Mouse (Mus musculus) neural tube, embryonic 14.5 days (tissue): Measurements from ENCODE around the gene Usp33. TPM values are rescaled to one million over a fixed set of nuclear protein-coding genes. Genes with fewer than 3 reads are reported as not detected.

Experiments used
- ATAC-seq: fragments of 200-750 bp; cut with Nextera tagmentation; 2 replicates; pipeline ENCODE4 v1.8.0; 2017; ENCODE audit warnings: low read depth, mild to moderate bottlenecking, moderate TSS enrichment, moderate library complexity
- H3K27ac ChIP-seq: fragments of 300-500 bp; sonication (generic); 2 replicates; pipeline ENCODE4 v1.5.1; 2014; ENCODE audit warnings: low read depth, mild to moderate bottlenecking, control low read depth, low read length, moderate library complexity, mixed read lengths
- H3K27me3 ChIP-seq: fragments of 300-500 bp; sonication (generic); 2 replicates; pipeline ENCODE4 v1.6.1; 2014; ENCODE audit warnings: low read length; ENCODE audit not compliant: control insufficient read depth, insufficient read depth
- H3K36me3 ChIP-seq: fragments of 300-500 bp; sonication (generic); 2 replicates; pipeline ENCODE4 v1.6.1; 2014; ENCODE audit warnings: low read length, mixed read lengths; ENCODE audit not compliant: control insufficient read depth, insufficient read depth
- H3K4me1 ChIP-seq: fragments of 300-500 bp; sonication (generic); 2 replicates; pipeline ENCODE4 v1.6.1; 2014; ENCODE audit warnings: low read length; ENCODE audit not compliant: control insufficient read depth, insufficient read depth
- H3K4me2 ChIP-seq: fragments of 300-500 bp; sonication (generic); 2 replicates; pipeline ENCODE4 v1.6.1; 2014; ENCODE audit warnings: mild to moderate bottlenecking, low read depth, low read length, control low read depth
- H3K4me3 ChIP-seq: fragments of 300-500 bp; sonication (generic); 2 replicates; pipeline ENCODE4 v1.5.1; 2014; ENCODE audit warnings: low read depth, low read length, control low read depth, mixed read lengths
- H3K9ac ChIP-seq: fragments of 300-500 bp; sonication (generic); replicated peaks from 2 replicates; pipeline ENCODE4 v1.6.1; 2014; ENCODE audit warnings: low read depth, mild to moderate bottlenecking, control low read depth, low read length, mixed read lengths
- H3K9me3 ChIP-seq: fragments of 300-500 bp; sonication (generic); 2 replicates; pipeline ENCODE4 v1.6.1; 2016; ENCODE audit warnings: low read length; ENCODE audit not compliant: control insufficient read depth
- WGBS: fragments of 180-500 bp; shearing (Covaris S2); extraction: QIAGEN DNeasy Blood & Tissue Kit; methylation state at CpG from one replicate; pipeline ENCODE4 v1.1.7; 2014; 5-methylcytosine and 5-hydroxymethylcytosine counted together
- polyA plus RNA-seq: library from polyadenylated mRNA; unstranded; fragments of >200 nt; fragmentation: Nextera tagmentation; extraction: Ambion mirVana; gene quantifications from 2 replicates; pipeline ENCODE4 v1.2.1, GENCODE M21; 2014

The Usp33 gene
- polyA plus RNA-seq, 1 experiment from 2014 or later, result 126 TPM

DNA sequence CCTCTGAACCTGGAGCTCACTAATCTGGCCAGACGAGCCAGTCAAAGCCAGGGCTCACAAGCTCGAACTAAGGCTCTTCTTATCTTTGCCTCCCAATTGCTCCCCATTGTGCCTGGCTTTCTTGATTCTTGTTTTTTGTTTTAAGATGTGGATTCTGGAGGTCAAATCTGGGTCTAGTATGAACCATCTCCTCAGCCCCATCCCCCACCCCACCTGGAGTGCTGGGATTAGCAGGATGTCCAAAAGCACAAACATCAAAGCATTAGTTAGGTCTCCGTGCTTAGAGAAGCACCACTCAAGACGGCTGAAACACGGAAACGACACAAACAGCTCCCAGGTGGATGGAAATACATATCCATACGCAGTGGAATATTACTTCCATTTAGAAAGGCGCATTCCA lies 10.2 kb upstream of the Usp33 start:
- H3K9me3 ChIP-seq, result no peaks in the 10 kb centered on the region
- no peak overlapping the region for H3K9ac ChIP-seq
- 88% methylated on average over 8 of the region's 8 CpGs for WGBS
- peaks cover 19% of the 10 kb centered on the region for H3K36me3 ChIP-seq
- no peak overlapping the region for H3K4me3 ChIP-seq
- H3K27ac ChIP-seq, result no peak overlapping the region
- no peak for ATAC-seq
- H3K27me3 ChIP-seq, result no peaks in the 10 kb centered on the region
- H3K4me2 ChIP-seq, result no peak overlapping the region
- no peaks in the 10 kb centered on the region for H3K4me1 ChIP-seq

- Histone ChIP-seq H3K9me3 (no peaks in the 10 kb centered on the region), H3K36me3 (peaks cover 6% of the 10 kb centered on the region; the same call in 1 of the 2 replicates), H3K4me2 (peak within 1 kb of the TSS; percentile 52), H3K27ac (peak within 1 kb of the TSS; percentile 72), H3K27me3 (no peaks in the 10 kb centered on the region), H3K4me3 (peak within 1 kb of the TSS; percentile 85), H3K9ac (peak within 1 kb of the TSS; percentile 60), H3K4me1 (no peaks in the 10 kb centered on the region)
- ATAC-seq, result peak; percentile 97
- 3% methylated on average over 49 of the region's 54 CpGs for WGBS
Observed at GRCm38 (mm10) chr3:152339862-152340557, 6.3 kb upstream of the Usp33 start, which contains the start of gene Miga1. Miga1 (minus strand) TSS chr3:152340407.

- ATAC-seq, result no peak
- Histone ChIP-seq H3K4me1 (peaks cover 4% of the 10 kb centered on the region), H3K4me2 (no peak overlapping the region), H3K27ac (no peak overlapping the region), H3K4me3 (no peak overlapping the region), H3K9me3 (no peaks in the 10 kb centered on the region), H3K9ac (no peak overlapping the region), H3K36me3 (no peaks in the 10 kb centered on the region), H3K27me3 (no peaks in the 10 kb centered on the region)
- 91% methylated on average over 15 of the region's 15 CpGs for WGBS
Observed at GRCm38 (mm10) chr3:152342961-152343517, 3.2 kb upstream of the Usp33 start.

- Histone ChIP-seq H3K9ac (peak overlapping the region; percentile 93), H3K4me2 (peak overlapping the region; percentile 63), H3K4me1 (peaks cover 11% of the 10 kb centered on the region), H3K36me3 (no peaks in the 10 kb centered on the region), H3K27me3 (no peaks in the 10 kb centered on the region), H3K9me3 (no peaks in the 10 kb centered on the region), H3K4me3 (peak overlapping the region; percentile 77), H3K27ac (peak overlapping the region; percentile 78)
- under 1% methylated on average over 48 of the region's 54 CpGs for WGBS
- peak; percentile 61 for ATAC-seq
Observed at GRCm38 (mm10) chr3:152346633-152347141, 409 bp downstream of the Usp33 start.

- 47% methylated on average over 3 of the region's 3 CpGs for WGBS
- Histone ChIP-seq H3K4me3 (peak overlapping the region; percentile 77), H3K27me3 (no peaks in the 10 kb centered on the region), H3K36me3 (no peaks in the 10 kb centered on the region), H3K9me3 (no peaks in the 10 kb centered on the region), H3K4me2 (peak overlapping the region; percentile 63), H3K4me1 (peaks cover 11% of the 10 kb centered on the region), H3K27ac (peak overlapping the region; percentile 78; the same call in 1 of the 2 replicates), H3K9ac (peak overlapping the region; percentile 93; the same call in 1 of the 2 replicates)
- no peak for ATAC-seq
Observed at GRCm38 (mm10) chr3:152347227-152347626, 949 bp downstream of the Usp33 start.

GRCm38 (mm10) chr3:152348011-152348830 lies 1.9 kb downstream of the Usp33 start:
- Histone ChIP-seq H3K9me3 (no peaks in the 10 kb centered on the region), H3K9ac (no peak overlapping the region), H3K4me1 (peaks cover 13% of the 10 kb centered on the region), H3K4me3 (no peak overlapping the region), H3K27me3 (no peaks in the 10 kb centered on the region), H3K36me3 (no peaks in the 10 kb centered on the region), H3K4me2 (no peak overlapping the region), H3K27ac (no peak overlapping the region)
- ATAC-seq, result no peak
- WGBS, result 92% methylated on average over 10 of the region's 10 CpGs

DNA sequence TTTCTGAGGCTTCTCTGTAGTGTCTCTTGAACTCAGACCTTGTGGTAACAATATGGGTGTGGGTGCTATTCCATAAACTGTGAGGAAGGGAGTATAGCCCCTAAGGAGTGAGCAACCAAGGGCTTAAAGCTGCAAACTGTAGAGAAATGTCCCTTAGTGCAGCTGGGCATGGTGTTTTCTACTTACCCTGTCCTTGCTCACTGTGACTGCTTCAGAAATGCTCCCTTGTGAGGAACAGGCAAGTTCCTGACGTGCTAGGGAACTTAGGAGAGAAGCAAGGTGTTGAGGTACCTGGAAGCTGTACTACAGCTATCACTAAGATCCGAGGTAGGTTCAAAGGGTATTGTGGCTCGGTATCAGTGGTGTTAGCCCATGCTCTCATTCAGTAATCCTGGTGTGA lies 4.2 kb downstream of the Usp33 start:
- H3K4me1 ChIP-seq, result peaks cover 15% of the 10 kb centered on the region
- no peaks in the 10 kb centered on the region for H3K27me3 ChIP-seq
- H3K9ac ChIP-seq, result no peak overlapping the region; the same call in 1 of the 2 replicates
- no peak overlapping the region for H3K4me2 ChIP-seq
- no peak overlapping the region for H3K27ac ChIP-seq
- 86% methylated on average over 3 of the region's 3 CpGs for WGBS
- no peak for ATAC-seq
- H3K36me3 ChIP-seq, result no peaks in the 10 kb centered on the region
- H3K4me3 ChIP-seq, result no peak overlapping the region
- H3K9me3 ChIP-seq, result no peaks in the 10 kb centered on the region

GRCm38 (mm10) chr3:152350966-152351365 lies 4.7 kb downstream of the Usp33 start:
- no peak overlapping the region for H3K4me2 ChIP-seq
- H3K9me3 ChIP-seq, result no peaks in the 10 kb centered on the region
- no peak for ATAC-seq
- no peak overlapping the region for H3K9ac ChIP-seq
- H3K27me3 ChIP-seq, result no peaks in the 10 kb centered on the region
- H3K4me3 ChIP-seq, result no peak overlapping the region
- H3K27ac ChIP-seq, result no peak overlapping the region
- WGBS, result 87% methylated on average over 5 of the region's 5 CpGs
- no peaks in the 10 kb centered on the region for H3K36me3 ChIP-seq
- peaks cover 18% of the 10 kb centered on the region for H3K4me1 ChIP-seq
